ENCODE assay signal across 8 mouse cellular contexts in genomic region chr15:42962747-42963338, GRCm38 (mm10).
DNase-seq lines count a peak whose midpoint lies in the region; ATAC-seq and TF ChIP-seq lines count a peak whose summit lies in the region.

No protein-coding gene starts in this region.

- WGBS in embryonic facial prominence, embryonic 10.5 days, result 21% methylated on average over 11 of the region's 11 CpGs
- 18% methylated on average over 11 of the region's 11 CpGs for WGBS in large intestine, adult 2 months
- 17% methylated on average over 11 of the region's 11 CpGs for WGBS in lung, embryonic 14.5 days

- ATAC-seq in lung, embryonic 14.5 days (ENCODE audit: insufficient read depth), result peak; percentile 71
- ATAC-seq in erythroid progenitor cell, adult 5-6 weeks (replicated peaks; ENCODE audit: low FRiP score, poor library complexity, severe bottlenecking), result no peak

- H3K9me3 ChIP-seq in embryonic facial prominence, embryonic 10.5 days, result no peaks in the 10 kb centered on the region
- no peaks in the 10 kb centered on the region for H3K9me3 ChIP-seq in lung, embryonic 14.5 days (ENCODE audit: low read depth, low read length)

- peaks cover 7% of the 10 kb centered on the region for H3K4me1 ChIP-seq in embryonic facial prominence, embryonic 10.5 days
- no peaks in the 10 kb centered on the region for H3K4me1 ChIP-seq in lung, embryonic 14.5 days (ENCODE audit: insufficient read depth)

- no peaks in the 10 kb centered on the region for H3K27me3 ChIP-seq in embryonic facial prominence, embryonic 10.5 days (replicated peaks; ENCODE audit: low read depth, poor library complexity, severe bottlenecking)
- no peaks in the 10 kb centered on the region for H3K27me3 ChIP-seq in lung, embryonic 14.5 days (ENCODE audit: insufficient read depth, low read length)

- H3K36me3 ChIP-seq in embryonic facial prominence, embryonic 10.5 days (replicated peaks), result no peaks in the 10 kb centered on the region
- no peaks in the 10 kb centered on the region for H3K36me3 ChIP-seq in lung, embryonic 14.5 days (ENCODE audit: insufficient read depth)

- H3K4me2 ChIP-seq in lung, embryonic 14.5 days, result no peak overlapping the region

- DNase-seq in ES-CJ7 (ENCODE audit: low read depth, low spot score), result peak; percentile 70
- peak; percentile 61 for DNase-seq in adrenal gland, postnatal 10 days
- peak; percentile 59 for DNase-seq in embryonic facial prominence, embryonic 10.5 days (ENCODE audit: low spot score)
- DNase-seq in heart, postnatal 10 days, result peak; percentile 67 to 81
- DNase-seq in large intestine, adult 2 months (ENCODE audit: low read depth, low spot score), result peak; percentile 6
- peak; percentile 96 for DNase-seq in lung, embryonic 14.5 days
- DNase-seq in ovary, postnatal 10 days (ENCODE audit: low spot score), result peak; percentile 5

- no peak overlapping the region for H3K9ac ChIP-seq in lung, embryonic 14.5 days

- H3K27ac ChIP-seq in embryonic facial prominence, embryonic 10.5 days (replicated peaks), result no peak overlapping the region
- H3K27ac ChIP-seq in lung, embryonic 14.5 days (ENCODE audit: low read depth), result no peak overlapping the region

- H3K4me3 ChIP-seq in embryonic facial prominence, embryonic 10.5 days, result no peak overlapping the region
- H3K4me3 ChIP-seq in lung, embryonic 14.5 days (ENCODE audit: low read depth, low read length), result no peak overlapping the region

- peak; percentile 81 for TF ChIP-seq CTCF in lung, embryonic 14.5 days (IDR thresholded peaks at IDR 0.05; ENCODE audit: low read depth)

- intact Hi-C loops in heart, postnatal 10 days (cut with DNase I), result loop anchor here (1.0 to 5.0 kb wide), 3 partner anchors 74 to 795 kb away; no protein-coding TSS in a partner anchor

Comparison
In these comparisons a context has a peak if more than half of its experiments do, and no peak if none do; other contexts are left out.
1. DNase-seq: peak in every context shown above with its lines; median percentile 96 in lung, embryonic 14.5 days; 74 in heart, postnatal 10 days; 70 in ES-CJ7; 61 in adrenal gland, postnatal 10 days; 59 in embryonic facial prominence, embryonic 10.5 days; 6 in large intestine, adult 2 months; 5 in ovary, postnatal 10 days.